Mouse (Mus musculus) layer of hippocampus, postnatal 14 days (tissue): Measurements from ENCODE around the gene Gdf9. TPM values are rescaled to one million over a fixed set of nuclear protein-coding genes. Genes with fewer than 3 reads are reported as not detected.
"Not testable (repeated sequence)": the region's sequence is repeated elsewhere in the genome, so short reads cannot be mapped to it uniquely, and the experiment has no call there.

ENCODE experiments used
- DNase-seq, 2 experiments: peaks; one replicate each; pipeline ENCODE4 v3.0.0; 2021 to 2022; ENCODE audit warnings: low spot score in 2 of 2, mixed read lengths in 1 of 2
- long read RNA-seq, 2 experiments: library from polyadenylated mRNA; stranded (forward); transcript quantifications; one replicate each; pipeline ENCODE4 v2.0.0; 2021
- total RNA-seq, 2 experiments: library from RNA; stranded (reverse); gene quantifications; 2 replicates each; pipeline ENCODE4 v1.2.3; 2021

Gdf9 gene
- 1 to 10 TPM in 1 of 2 experiments, under 1 TPM in 1; 0.71 to 1.3 TPM for total RNA-seq
- long read RNA-seq, experiment 1: 0 reads
- long read RNA-seq, experiment 2, partial matches to known transcripts: 0 of 2 reads
- long read RNA-seq, experiment 2, other reads (novel, unspliced or antisense): 2 of 2 reads

- DNase-seq: peak; percentile 99
Measured at GRCm38 (mm10) chr11:53430670-53431346, at the start of gene Gdf9, which contains the start of gene Uqcrq. TSS of gene Gdf9 (plus strand) at chr11:53431023. TSS of gene Uqcrq (minus strand) at chr11:53430831.

- DNase-seq: no peak
Measured at GRCm38 (mm10) chr11:53383758-53384428, 46.9 kb upstream of the Gdf9 start.

- DNase-seq: no peak
Measured at GRCm38 (mm10) chr11:53393856-53394255, 37.0 kb upstream of the Gdf9 start.

GRCm38 (mm10) chr11:53403638-53404037 lies 27.2 kb upstream of the Gdf9 start:
- DNase-seq: no peak

- DNase-seq: no peak
Measured at GRCm38 (mm10) chr11:53411738-53412137, 19.1 kb upstream of the Gdf9 start.

- no peak for DNase-seq
Measured at GRCm38 (mm10) chr11:53413871-53414270, 17.0 kb upstream of the Gdf9 start.

- no peak for DNase-seq
Measured at GRCm38 (mm10) chr11:53418048-53418447, 12.8 kb upstream of the Gdf9 start.

- no peak for DNase-seq
Measured at GRCm38 (mm10) chr11:53423036-53423435, 7.8 kb upstream of the Gdf9 start, which contains the start of gene Leap2. TSS of gene Leap2 (minus strand) at chr11:53423170.

- no peak for DNase-seq
Measured at GRCm38 (mm10) chr11:53424826-53425225, 6.0 kb upstream of the Gdf9 start.

GRCm38 (mm10) chr11:53425251-53425650 lies 5.6 kb upstream of the Gdf9 start:
- no peak for DNase-seq

GRCm38 (mm10) chr11:53425711-53426255 lies 5.0 kb upstream of the Gdf9 start:
- no peak for DNase-seq

- DNase-seq: not testable (repeated sequence)
Measured at GRCm38 (mm10) chr11:53426914-53427313, 3.9 kb upstream of the Gdf9 start.

- DNase-seq: no peak
Measured at GRCm38 (mm10) chr11:53427993-53428715, 2.7 kb upstream of the Gdf9 start.

GRCm38 (mm10) chr11:53428716-53429057 lies 2.1 kb upstream of the Gdf9 start:
- no peak for DNase-seq

- no peak for DNase-seq
Measured at GRCm38 (mm10) chr11:53429182-53429581, 1.6 kb upstream of the Gdf9 start.

- no peak for DNase-seq
Measured at GRCm38 (mm10) chr11:53430300-53430669, 538 bp upstream of the Gdf9 start.

GRCm38 (mm10) chr11:53431347-53432056 lies 679 bp downstream of the Gdf9 start:
- DNase-seq: no peak

- DNase-seq: no peak
Measured at GRCm38 (mm10) chr11:53433057-53433456, 2.2 kb downstream of the Gdf9 start.

- DNase-seq: no peak
Measured at GRCm38 (mm10) chr11:53435504-53435903, 4.7 kb downstream of the Gdf9 start.

- no peak for DNase-seq
Measured at GRCm38 (mm10) chr11:53436338-53436737, 5.5 kb downstream of the Gdf9 start.

- no peak for DNase-seq
Measured at GRCm38 (mm10) chr11:53441921-53442320, 11.1 kb downstream of the Gdf9 start.
